Mouse (Mus musculus): ENCODE data around the gene Defa21.
"Not testable (repeated sequence)": the region's sequence is repeated elsewhere in the genome, so short reads cannot be mapped to it uniquely, and the experiment has no call there.

The Defa21 gene

DNA sequence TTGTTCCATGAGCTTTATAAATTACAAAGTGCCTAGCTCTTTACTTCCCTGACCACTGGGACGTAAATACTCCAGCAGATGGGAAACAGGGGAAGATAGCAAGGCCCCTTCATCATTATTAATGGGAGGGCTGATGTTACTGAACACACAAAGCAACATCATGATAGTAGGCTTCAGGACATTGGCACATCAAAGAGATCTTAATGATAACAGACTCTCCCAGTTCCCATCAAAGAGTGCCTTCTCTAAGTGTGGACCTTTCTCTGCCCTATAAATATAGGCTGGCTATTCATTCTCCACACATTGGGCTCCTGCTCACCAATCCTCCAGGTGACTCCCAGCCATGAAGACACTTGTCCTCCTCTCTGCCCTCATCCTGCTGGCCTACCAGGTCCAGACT is at the start of gene Defa21:
Gene Defa21, plus strand, starts transcription at position 301 of the 400 bp plus-strand sequence.
- not testable (repeated sequence) for DNase-seq

DNA sequence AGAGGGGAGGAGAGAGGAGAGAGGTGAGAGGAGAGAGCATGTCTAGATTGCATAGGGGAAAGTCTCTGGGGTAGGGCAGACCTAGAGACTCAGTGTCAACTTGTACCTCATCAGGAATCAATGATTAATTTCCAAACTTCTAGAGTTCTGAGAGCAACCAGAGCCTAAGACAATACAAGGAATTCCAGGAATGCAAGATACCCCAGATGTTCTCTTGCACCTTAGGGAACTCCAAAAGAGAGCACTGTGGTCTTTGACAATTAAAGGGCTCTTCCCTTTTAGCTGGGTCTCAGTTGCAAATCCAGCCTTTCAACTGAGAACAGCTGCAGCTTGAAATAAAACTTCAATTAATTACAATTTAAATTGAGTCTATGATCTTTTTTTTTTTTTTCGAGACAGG is 45.5 kb upstream of the Defa21 start:
- DNase-seq: no peak

DNA sequence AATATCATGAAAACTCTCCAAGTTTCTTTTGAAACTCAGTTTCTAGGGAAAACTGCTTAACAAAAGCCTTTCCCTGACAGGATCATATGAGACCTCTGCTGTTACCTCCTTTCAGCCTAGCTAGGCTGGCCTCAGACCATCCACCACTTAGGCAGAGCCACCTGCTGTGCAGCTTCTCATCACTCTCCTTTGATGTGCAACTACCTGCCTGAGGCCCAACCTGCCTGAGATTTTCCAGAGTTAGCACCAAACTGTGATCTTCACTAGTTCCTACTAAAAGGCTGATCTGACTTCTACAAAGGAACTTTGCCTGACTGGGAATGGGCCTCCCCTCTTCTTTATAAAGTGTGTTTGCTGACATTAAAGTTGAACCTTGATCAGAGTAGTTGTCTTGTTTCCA is 31.3 kb upstream of the Defa21 start:
- DNase-seq: not testable (repeated sequence)

DNA sequence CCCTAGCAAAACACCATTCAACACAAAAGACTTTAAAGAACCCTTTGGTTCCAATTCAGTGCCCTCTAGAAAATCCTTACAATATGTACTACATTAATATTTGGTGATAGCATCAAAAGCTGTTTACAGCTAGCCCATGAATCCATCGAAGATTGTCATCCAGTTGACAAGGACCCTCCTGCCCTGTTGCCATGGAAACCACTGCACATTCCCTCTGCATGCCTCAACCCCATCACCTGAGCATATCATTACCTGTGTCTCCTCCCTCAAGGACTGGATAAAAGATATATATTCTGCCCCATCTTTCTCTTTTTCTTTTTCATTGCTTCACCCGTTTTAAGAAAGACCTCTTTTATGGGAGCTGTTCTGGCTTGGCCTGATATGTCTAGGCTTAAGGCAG is 28.6 kb upstream of the Defa21 start:
- no peak for DNase-seq

DNA sequence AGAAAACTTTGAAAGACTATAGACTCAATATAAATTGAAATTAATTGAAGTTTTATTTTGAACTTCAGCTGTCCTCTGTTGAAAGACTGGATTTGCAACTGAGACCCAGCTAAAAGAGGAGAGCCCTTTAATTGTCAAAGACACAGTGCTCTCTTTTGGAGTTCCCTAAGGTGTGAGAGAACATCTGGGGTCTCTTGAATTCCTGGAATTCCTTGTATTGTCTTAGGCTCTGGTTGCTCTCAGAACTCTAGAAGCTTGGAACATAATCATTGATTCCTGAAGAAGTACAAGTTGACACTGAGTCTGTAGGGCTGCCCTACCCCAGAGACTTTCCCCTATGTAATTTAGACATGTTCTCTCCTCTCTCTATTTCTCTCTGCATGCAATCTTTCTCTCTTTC is 28.1 kb upstream of the Defa21 start:
- no peak for DNase-seq

DNA sequence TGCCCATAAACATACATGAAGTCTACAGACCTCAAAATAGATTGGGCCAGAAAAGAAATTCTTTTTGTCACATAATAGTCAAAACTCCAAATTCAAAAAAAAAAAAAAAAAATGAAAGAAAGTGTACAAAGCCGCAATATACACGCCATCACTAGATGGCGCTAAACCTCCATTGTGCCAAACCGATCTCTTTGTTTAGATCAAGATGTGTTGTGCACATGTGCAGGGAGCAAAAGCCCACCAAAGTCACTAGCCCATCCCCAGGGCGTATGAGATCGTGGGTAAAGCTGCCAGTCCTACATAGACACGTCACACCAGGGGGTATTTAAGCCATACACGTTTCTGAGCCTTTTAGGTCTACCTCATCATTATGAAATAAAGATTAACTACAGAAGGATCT is 24.2 kb upstream of the Defa21 start:
- no peak for DNase-seq

DNA sequence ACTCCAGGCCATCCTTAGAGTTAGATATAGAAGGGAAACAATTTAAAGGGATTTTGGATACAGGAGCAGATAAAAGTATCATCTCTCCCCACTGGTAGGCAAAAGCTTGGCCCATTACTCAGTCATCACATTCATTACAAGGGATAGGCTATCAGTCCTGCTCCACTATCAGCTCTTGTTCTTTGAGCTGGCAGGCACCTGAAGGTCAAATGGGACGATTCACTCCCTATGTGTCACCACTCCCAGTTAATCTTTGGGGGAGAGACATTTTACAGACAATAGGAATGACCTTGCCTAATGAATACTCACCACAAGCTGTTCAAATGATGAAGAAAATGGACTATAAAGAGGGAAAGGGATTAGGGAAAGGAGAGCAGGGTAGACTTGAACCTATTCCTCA is 18.5 kb upstream of the Defa21 start:
- no peak for DNase-seq

DNA sequence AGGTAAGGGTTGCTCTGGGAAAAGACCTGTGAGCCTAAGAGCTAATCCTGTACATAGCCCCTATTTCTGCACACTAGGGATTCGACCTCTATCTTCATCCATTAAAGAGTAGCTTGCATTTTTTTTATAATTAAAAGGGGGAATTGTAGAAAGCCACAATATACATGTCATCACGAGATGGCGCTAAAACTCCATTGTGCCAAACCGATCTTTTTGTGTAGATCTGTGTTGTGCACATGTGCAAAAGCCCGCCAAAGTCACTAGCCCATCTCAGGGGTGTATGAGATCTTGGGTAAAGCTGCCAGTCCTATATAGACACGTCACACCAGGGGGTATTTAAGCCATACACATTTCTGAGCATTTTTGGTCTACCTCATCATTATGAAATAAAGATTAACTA is 16.8 kb upstream of the Defa21 start:
- DNase-seq: not testable (repeated sequence)

DNA sequence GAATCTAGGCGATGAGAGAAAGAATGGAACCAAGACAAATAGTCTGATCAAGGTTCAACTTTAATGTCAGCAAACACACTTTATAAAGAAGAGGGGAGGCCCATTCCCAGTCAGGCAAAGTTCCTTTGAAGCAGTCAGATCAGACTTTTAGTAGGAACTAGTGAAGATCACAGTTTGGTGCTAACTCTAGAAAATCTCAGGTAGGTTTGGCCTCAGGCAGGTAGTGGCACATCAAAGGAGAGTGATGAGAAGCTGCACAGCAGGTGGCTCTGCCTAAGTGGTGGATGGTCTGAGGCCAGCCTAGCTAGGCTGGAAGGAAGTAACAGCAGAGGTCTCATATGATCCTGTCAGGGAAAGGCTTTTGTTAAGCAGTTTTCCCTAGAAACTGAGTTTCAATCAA is 14.8 kb upstream of the Defa21 start:
- DNase-seq: not testable (repeated sequence)

DNA sequence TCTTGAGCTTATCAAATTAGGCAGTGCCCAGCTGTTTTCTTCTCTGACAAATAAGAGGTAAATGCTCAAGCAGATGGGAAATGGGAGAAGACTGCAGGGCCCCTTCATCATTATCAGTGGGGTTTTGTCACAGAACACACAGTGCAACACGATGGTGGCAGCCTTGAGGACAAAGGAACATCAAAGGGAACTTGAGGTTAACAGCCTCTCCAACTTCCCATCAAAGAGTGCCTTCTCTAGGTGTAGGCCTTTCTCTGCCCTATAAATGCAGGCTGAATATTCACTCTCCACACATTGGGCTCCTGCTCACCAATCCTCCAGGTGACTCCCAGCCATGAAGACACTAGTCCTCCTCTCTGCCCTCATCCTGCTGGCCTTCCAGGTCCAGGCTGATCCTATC is 29.4 kb downstream of the Defa21 start, which contains the start of gene Defa23:
Gene Defa23, plus strand, starts transcription at position 301 of the 400 bp plus-strand sequence.
- DNase-seq: not testable (repeated sequence)

DNA sequence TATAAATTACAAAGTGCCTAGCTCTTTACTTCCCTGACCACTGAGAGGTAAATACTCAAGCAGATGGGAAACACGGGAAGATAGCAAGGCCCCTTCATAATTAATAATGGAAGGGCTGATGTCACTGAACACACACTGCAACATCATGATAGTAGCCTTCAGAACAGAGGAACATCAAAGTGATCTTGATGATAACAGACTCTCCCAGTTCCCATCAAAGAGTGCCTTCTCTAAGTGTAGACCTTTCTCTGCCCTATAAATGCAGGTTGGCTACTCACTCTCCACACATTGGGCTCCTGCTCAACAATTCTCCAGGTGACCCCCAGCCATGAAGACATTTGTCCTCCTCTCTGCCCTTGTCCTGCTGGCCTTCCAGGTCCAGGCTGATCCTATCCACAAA is 39.4 kb downstream of the Defa21 start, which contains the start of gene Defa35:
Gene Defa35, plus strand, starts transcription at position 301 of the 400 bp plus-strand sequence.
- not testable (repeated sequence) for DNase-seq

All from cerebellum, adult 8-10 months (tissue).